Mouse (Mus musculus): ENCODE data around the gene Vmn1r85. TPM values are rescaled to one million over a fixed set of nuclear protein-coding genes. Genes with fewer than 3 reads are reported as not detected.
A peak's percentile ranks its signal among the peaks of the same experiment; 100 is the strongest.
"Not testable (repeated sequence)": the region's sequence is repeated elsewhere in the genome, so short reads cannot be mapped to it uniquely, and the experiment has no call there.

The Vmn1r85 gene
- total RNA-seq, 1 experiment = not detected

- H3K9me3 ChIP-seq (ENCODE audit: control insufficient read depth, insufficient read depth, low read depth, low read length) = no peaks in the 10 kb centered on the region
- in situ Hi-C loops (cut with MboI; ENCODE audit: low sequenced_read_pairs in 2 of 2, unreplicated experiment in 2 of 2) = no loop called here
- H3K4me3 ChIP-seq (ENCODE audit: insufficient read depth in 1 of 2, low read depth in 1 of 2, low read length in 2 of 2, poor library complexity in 1 of 2, severe bottlenecking in 1 of 2) = no peak within 1 kb of the TSS
- TF ChIP-seq CHD2 (IDR thresholded peaks at IDR 0.05; ENCODE audit: low read depth, low read length) (no peak), MAFK (IDR thresholded peaks at IDR 0.05; ENCODE audit: insufficient read depth, low read depth, low read length) (no peak)
- H3K9ac ChIP-seq (ENCODE audit: insufficient read depth, low read depth, low read length, poor library complexity, severe bottlenecking) = no peak within 1 kb of the TSS
- no peaks in the 10 kb centered on the region for H3K4me1 ChIP-seq (ENCODE audit: control insufficient read depth in 2 of 2, insufficient read depth in 2 of 2, low read length in 2 of 2, poor library complexity in 1 of 2)
- no peak within 1 kb of the TSS for H3K27ac ChIP-seq (ENCODE audit: insufficient read depth, low read depth, low read length, poor library complexity, severe bottlenecking)
- DNase-seq (ENCODE audit: low read depth, low spot score) = no peak
- no peaks in the 10 kb centered on the region for H3K36me3 ChIP-seq (ENCODE audit: control insufficient read depth, insufficient read depth, low read length, poor library complexity, severe bottlenecking)
Observed at GRCm38 (mm10) chr7:13119817-13120216, 24.8 kb upstream of the Vmn1r85 start, which contains the start of gene Vmn1r86. TSS of gene Vmn1r86 (minus strand) at chr7:13119917.

GRCm38 (mm10) chr7:13072293-13072692, 22.7 kb downstream of the Vmn1r85 start:
- no peaks in the 10 kb centered on the region for H3K4me1 ChIP-seq (ENCODE audit: control insufficient read depth in 2 of 2, insufficient read depth in 2 of 2, low read length in 2 of 2, poor library complexity in 1 of 2)
- no peaks in the 10 kb centered on the region for H3K36me3 ChIP-seq (ENCODE audit: control insufficient read depth, insufficient read depth, low read length, poor library complexity, severe bottlenecking)
- H3K4me3 ChIP-seq (ENCODE audit: insufficient read depth in 1 of 2, low read depth in 1 of 2, low read length in 2 of 2, poor library complexity in 1 of 2, severe bottlenecking in 1 of 2) = no peak overlapping the region
- no peaks in the 10 kb centered on the region for H3K9me3 ChIP-seq (ENCODE audit: control insufficient read depth, insufficient read depth, low read depth, low read length)
- no peak for TF ChIP-seq ZNF384 (IDR thresholded peaks at IDR 0.05; ENCODE audit: low read depth, low read length)
- TF ChIP-seq CHD2 (IDR thresholded peaks at IDR 0.05; ENCODE audit: low read depth, low read length) = no peak
- TF ChIP-seq MAFK (IDR thresholded peaks at IDR 0.05; ENCODE audit: insufficient read depth, low read depth, low read length) = no peak
- TF ChIP-seq HCFC1 (IDR thresholded peaks at IDR 0.05; ENCODE audit: borderline replicate concordance, insufficient read depth, low read length) = no peak
- no peak; the same call in 1 of the 2 replicates for TF ChIP-seq ZC3H11A (IDR thresholded peaks at IDR 0.05; ENCODE audit: borderline replicate concordance, low read depth, low read length)
- H3K27ac ChIP-seq (ENCODE audit: insufficient read depth, low read depth, low read length, poor library complexity, severe bottlenecking) = no peak overlapping the region
- no peak overlapping the region for H3K9ac ChIP-seq (ENCODE audit: insufficient read depth, low read depth, low read length, poor library complexity, severe bottlenecking)
- DNase-seq (ENCODE audit: low read depth, low spot score) = no peak
- in situ Hi-C loops (cut with MboI; ENCODE audit: low sequenced_read_pairs in 2 of 2, unreplicated experiment in 2 of 2) = no loop called here

DNA sequence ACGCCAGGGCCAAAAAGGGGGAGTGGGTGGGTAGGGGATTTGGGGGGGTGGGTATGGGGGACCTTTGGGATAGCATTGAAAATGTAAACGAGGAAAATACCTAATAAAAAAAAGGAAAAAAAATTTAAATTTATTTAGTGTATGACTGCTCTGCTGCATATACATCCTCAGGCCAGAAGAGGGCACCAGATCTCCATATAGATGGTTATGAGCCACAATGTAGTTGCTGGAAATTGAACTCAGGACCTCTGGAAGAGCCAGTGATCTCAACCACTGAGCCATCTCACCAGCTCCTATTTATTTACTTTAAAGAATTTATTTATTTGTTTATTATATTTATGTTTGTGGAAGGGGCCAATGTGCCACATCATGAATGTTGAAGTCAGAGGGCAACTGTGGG, 31.6 kb downstream of the Vmn1r85 start:
- H3K27ac ChIP-seq (ENCODE audit: insufficient read depth, low read depth, low read length, poor library complexity, severe bottlenecking); H3K9me3 ChIP-seq (ENCODE audit: control insufficient read depth, insufficient read depth, low read depth, low read length); DNase-seq (ENCODE audit: low read depth, low spot score); H3K9ac ChIP-seq (ENCODE audit: insufficient read depth, low read depth, low read length, poor library complexity, severe bottlenecking); H3K4me3 ChIP-seq (ENCODE audit: insufficient read depth in 1 of 2, low read depth in 1 of 2, low read length in 2 of 2, poor library complexity in 1 of 2, severe bottlenecking in 1 of 2); in situ Hi-C loops (cut with MboI; ENCODE audit: low sequenced_read_pairs in 2 of 2, unreplicated experiment in 2 of 2); H3K4me1 ChIP-seq (ENCODE audit: control insufficient read depth in 2 of 2, insufficient read depth in 2 of 2, low read length in 2 of 2, poor library complexity in 1 of 2); H3K36me3 ChIP-seq (ENCODE audit: control insufficient read depth, insufficient read depth, low read length, poor library complexity, severe bottlenecking): not testable (repeated sequence)
- TF ChIP-seq ZC3H11A (IDR thresholded peaks at IDR 0.05; ENCODE audit: borderline replicate concordance, low read depth, low read length) = peak; percentile 79; the same call in 1 of the 2 replicates

DNA sequence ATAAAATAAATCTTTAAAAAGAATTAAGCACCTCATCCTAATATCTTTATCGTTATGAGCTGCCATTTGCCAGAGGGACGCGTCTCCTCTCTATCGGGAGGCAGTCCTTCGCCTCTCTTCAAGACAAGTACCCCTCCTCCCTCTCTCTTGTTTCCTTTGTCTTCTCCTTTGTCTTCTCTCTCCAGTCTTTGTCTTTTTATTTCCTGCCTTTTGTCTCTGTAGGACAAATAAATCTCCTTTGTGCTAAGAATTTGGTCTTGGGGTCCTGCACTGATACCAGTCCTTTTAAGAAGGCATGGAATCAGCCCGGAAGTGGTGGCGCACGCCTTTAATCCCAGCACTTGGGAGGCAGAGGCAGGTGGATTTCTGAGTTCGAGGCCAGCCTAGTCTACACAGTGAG, 35.4 kb downstream of the Vmn1r85 start:
- Histone ChIP-seq H3K27ac (ENCODE audit: insufficient read depth, low read depth, low read length, poor library complexity, severe bottlenecking) (no peak overlapping the region), H3K4me1 (ENCODE audit: control insufficient read depth in 2 of 2, insufficient read depth in 2 of 2, low read length in 2 of 2, poor library complexity in 1 of 2) (peaks cover 3 to 6% of the 10 kb centered on the region in 2 experiments; a peak in 3 of 4 replicates), H3K4me3 (ENCODE audit: insufficient read depth in 1 of 2, low read depth in 1 of 2, low read length in 2 of 2, poor library complexity in 1 of 2, severe bottlenecking in 1 of 2) (no peak overlapping the region), H3K9ac (ENCODE audit: insufficient read depth, low read depth, low read length, poor library complexity, severe bottlenecking) (no peak overlapping the region), H3K9me3 (ENCODE audit: control insufficient read depth, insufficient read depth, low read depth, low read length) (no peaks in the 10 kb centered on the region), H3K36me3 (ENCODE audit: control insufficient read depth, insufficient read depth, low read length, poor library complexity, severe bottlenecking) (no peaks in the 10 kb centered on the region)
- TF ChIP-seq MAFK (IDR thresholded peaks at IDR 0.05; ENCODE audit: insufficient read depth, low read depth, low read length) (no peak), ZNF384 (IDR thresholded peaks at IDR 0.05; ENCODE audit: low read depth, low read length) (no peak), CHD2 (IDR thresholded peaks at IDR 0.05; ENCODE audit: low read depth, low read length) (no peak), HCFC1 (IDR thresholded peaks at IDR 0.05; ENCODE audit: borderline replicate concordance, insufficient read depth, low read length) (no peak), ZC3H11A (IDR thresholded peaks at IDR 0.05; ENCODE audit: borderline replicate concordance, low read depth, low read length) (no peak)
- in situ Hi-C loops (cut with MboI; ENCODE audit: low sequenced_read_pairs in 2 of 2, unreplicated experiment in 2 of 2) = no loop called here
- DNase-seq (ENCODE audit: low read depth, low spot score) = no peak

- no peaks in the 10 kb centered on the region for H3K36me3 ChIP-seq (ENCODE audit: control insufficient read depth, insufficient read depth, low read length, poor library complexity, severe bottlenecking)
- H3K9ac ChIP-seq (ENCODE audit: insufficient read depth, low read depth, low read length, poor library complexity, severe bottlenecking) = no peak overlapping the region
- TF ChIP-seq ZC3H11A (IDR thresholded peaks at IDR 0.05; ENCODE audit: borderline replicate concordance, low read depth, low read length) (no peak), CHD2 (IDR thresholded peaks at IDR 0.05; ENCODE audit: low read depth, low read length) (no peak), MAFK (IDR thresholded peaks at IDR 0.05; ENCODE audit: insufficient read depth, low read depth, low read length) (no peak), HCFC1 (IDR thresholded peaks at IDR 0.05; ENCODE audit: borderline replicate concordance, insufficient read depth, low read length) (no peak), ZNF384 (IDR thresholded peaks at IDR 0.05; ENCODE audit: low read depth, low read length) (no peak)
- peak overlapping the region; percentile 29; the same call in 1 of the 2 replicates for H3K27ac ChIP-seq (ENCODE audit: insufficient read depth, low read depth, low read length, poor library complexity, severe bottlenecking)
- in situ Hi-C loops (cut with MboI; ENCODE audit: low sequenced_read_pairs in 2 of 2, unreplicated experiment in 2 of 2) = no loop called here
- H3K4me1 ChIP-seq (ENCODE audit: control insufficient read depth in 2 of 2, insufficient read depth in 2 of 2, low read length in 2 of 2, poor library complexity in 1 of 2) = peaks cover 5 to 6% of the 10 kb centered on the region in 2 experiments; a peak in 3 of 4 replicates
- H3K4me3 ChIP-seq (ENCODE audit: insufficient read depth in 1 of 2, low read depth in 1 of 2, low read length in 2 of 2, poor library complexity in 1 of 2, severe bottlenecking in 1 of 2) = no peak overlapping the region
- no peak for DNase-seq (ENCODE audit: low read depth, low spot score)
- H3K9me3 ChIP-seq (ENCODE audit: control insufficient read depth, insufficient read depth, low read depth, low read length) = no peaks in the 10 kb centered on the region
Observed at GRCm38 (mm10) chr7:13056913-13057700, 37.9 kb downstream of the Vmn1r85 start.
